Mouse (Mus musculus) midbrain, postnatal 0 days (tissue): ENCODE measurements around the gene Btbd2. TPM values are rescaled to one million over a fixed set of nuclear protein-coding genes. Genes with fewer than 3 reads are reported as not detected.

ENCODE experiments used
- ATAC-seq: fragments of 200-750 bp; cut with Nextera tagmentation; 2 replicates; pipeline ENCODE4 v1.8.0; 2017; ENCODE audit warnings: moderate number of reproducible peaks, mild to moderate bottlenecking, moderate TSS enrichment, moderate library complexity; ENCODE audit not compliant: low FRiP score
- DNase-seq: peaks from one replicate; pipeline ENCODE4 v3.0.0-alpha.2; 2015; ENCODE audit warnings: low spot score
- H3K27ac ChIP-seq: fragments of 300-500 bp; sonication (generic); 2 replicates; pipeline ENCODE4 v1.5.1; 2014; ENCODE audit warnings: low read depth, mild to moderate bottlenecking, low read length, mixed read lengths
- H3K27me3 ChIP-seq: fragments of 300-500 bp; sonication (generic); 2 replicates; pipeline ENCODE4 v1.6.1; 2014; ENCODE audit warnings: low read length, control low read depth, mixed read lengths; ENCODE audit not compliant: insufficient read depth
- H3K36me3 ChIP-seq: fragments of 300-500 bp; sonication (generic); 2 replicates; pipeline ENCODE4 v1.6.1; 2014; ENCODE audit warnings: low read length, control low read depth, mixed read lengths; ENCODE audit not compliant: insufficient read depth
- H3K4me1 ChIP-seq: fragments of 300-500 bp; sonication (generic); 2 replicates; pipeline ENCODE4 v1.6.1; 2014; ENCODE audit warnings: mild to moderate bottlenecking, control low read depth, antibody characterized with exemption, low read length, mixed read lengths; ENCODE audit not compliant: insufficient read depth
- H3K4me2 ChIP-seq: fragments of 300-500 bp; sonication (generic); 2 replicates; pipeline ENCODE4 v1.6.1; 2014; ENCODE audit warnings: low read depth, mild to moderate bottlenecking, low read length, mixed read lengths; ENCODE audit not compliant: poor library complexity, severe bottlenecking
- H3K4me3 ChIP-seq: fragments of 300-500 bp; sonication (generic); 2 replicates; pipeline ENCODE4 v1.5.1; 2014; ENCODE audit warnings: low read depth, mild to moderate bottlenecking, low read length, moderate library complexity
- H3K9ac ChIP-seq: fragments of 300-500 bp; sonication (generic); replicated peaks from 2 replicates; pipeline ENCODE4 v1.6.1; 2014; ENCODE audit warnings: mild to moderate bottlenecking, low read length, moderate library complexity, mixed read lengths; ENCODE audit not compliant: poor library complexity, severe bottlenecking
- H3K9me3 ChIP-seq: fragments of 300-500 bp; sonication (generic); 2 replicates; pipeline ENCODE4 v1.6.1; 2016; ENCODE audit warnings: low read length, control low read depth
- CTCF ChIP-seq: IDR thresholded peaks from 2 replicates; pipeline ENCODE4 v1.5.1; 2016; ENCODE audit warnings: antibody characterized with exemption, mild to moderate bottlenecking
- WGBS: fragments of 180-500 bp; shearing (Covaris S2); extraction: QIAGEN DNeasy Blood & Tissue Kit; methylation state at CpG from one replicate; pipeline ENCODE4 v1.1.7; 2014; 5-methylcytosine and 5-hydroxymethylcytosine counted together
- polyA plus RNA-seq: library from polyadenylated mRNA; unstranded; fragments of >200 nt; fragmentation: Nextera tagmentation; extraction: Ambion mirVana; gene quantifications from 2 replicates; pipeline ENCODE4 v1.2.1, GENCODE M21; 2015
- total RNA-seq: library from RNA; depleted of rRNA; stranded (reverse); fragments of >200 nt; gene quantifications from 2 replicates; pipeline ENCODE4 v1.2.3, GENCODE M21; 2014

The Btbd2 gene
- total and polyA plus RNA-seq, 2 experiments from 2014 or later, result 71.6 to 215 TPM

DNA sequence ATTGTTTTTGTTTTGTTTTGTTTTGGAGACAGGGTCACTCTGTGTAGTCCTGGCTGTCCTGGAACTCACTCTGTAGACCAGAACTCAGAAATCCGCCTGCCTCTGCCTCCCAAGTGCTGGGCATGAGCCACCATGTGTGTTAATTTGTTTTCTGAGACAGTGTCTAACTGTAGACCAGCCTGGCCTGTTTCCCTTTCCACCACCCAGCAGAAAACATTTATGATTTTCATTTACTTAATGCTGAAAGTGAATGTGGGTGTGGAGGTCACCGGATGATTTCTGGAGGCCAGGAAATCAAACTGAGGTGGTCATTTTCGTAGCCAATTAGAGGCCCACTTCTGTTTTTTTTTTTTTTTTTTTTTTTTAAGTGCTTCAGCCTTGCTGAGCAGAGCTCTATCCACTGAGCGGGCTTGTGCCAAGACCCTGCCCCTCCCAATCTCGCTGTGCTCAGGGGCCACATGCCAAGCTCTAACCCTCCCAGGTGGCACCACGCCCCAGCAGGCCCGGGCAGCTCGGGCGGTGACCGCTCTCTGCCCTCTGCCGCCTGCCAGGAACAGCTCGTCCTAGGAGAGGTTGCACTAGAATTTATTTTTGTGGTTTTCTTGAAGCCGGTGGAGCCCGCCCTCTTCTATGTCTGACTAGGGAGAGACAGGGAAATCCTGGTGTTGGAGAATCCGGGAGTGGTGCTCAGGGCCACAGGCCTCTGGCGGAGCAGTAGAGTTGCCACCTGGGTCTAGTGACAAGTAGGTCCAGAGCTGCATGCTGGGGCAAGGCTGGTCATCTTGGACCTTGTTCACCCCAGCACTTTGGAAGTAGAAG is 7.5 kb upstream of the Btbd2 start:
- DNase-seq (no peak), ATAC-seq (no peak)
- 49% methylated on average over 16 of the region's 16 CpGs for WGBS
- peaks cover 35% of the 10 kb centered on the region for H3K36me3 ChIP-seq
- TF ChIP-seq CTCF, result no peak
- no peaks in the 10 kb centered on the region for H3K27me3 ChIP-seq
- H3K4me2 ChIP-seq, result no peak overlapping the region
- H3K27ac ChIP-seq, result 0 out of 2 replicates have a peak overlapping the region, but pooled peaks have one; percentile 34
- H3K4me3 ChIP-seq, result no peak overlapping the region
- H3K9ac ChIP-seq, result no peak overlapping the region
- no peaks in the 10 kb centered on the region for H3K9me3 ChIP-seq
- H3K4me1 ChIP-seq, result no peaks in the 10 kb centered on the region

DNA sequence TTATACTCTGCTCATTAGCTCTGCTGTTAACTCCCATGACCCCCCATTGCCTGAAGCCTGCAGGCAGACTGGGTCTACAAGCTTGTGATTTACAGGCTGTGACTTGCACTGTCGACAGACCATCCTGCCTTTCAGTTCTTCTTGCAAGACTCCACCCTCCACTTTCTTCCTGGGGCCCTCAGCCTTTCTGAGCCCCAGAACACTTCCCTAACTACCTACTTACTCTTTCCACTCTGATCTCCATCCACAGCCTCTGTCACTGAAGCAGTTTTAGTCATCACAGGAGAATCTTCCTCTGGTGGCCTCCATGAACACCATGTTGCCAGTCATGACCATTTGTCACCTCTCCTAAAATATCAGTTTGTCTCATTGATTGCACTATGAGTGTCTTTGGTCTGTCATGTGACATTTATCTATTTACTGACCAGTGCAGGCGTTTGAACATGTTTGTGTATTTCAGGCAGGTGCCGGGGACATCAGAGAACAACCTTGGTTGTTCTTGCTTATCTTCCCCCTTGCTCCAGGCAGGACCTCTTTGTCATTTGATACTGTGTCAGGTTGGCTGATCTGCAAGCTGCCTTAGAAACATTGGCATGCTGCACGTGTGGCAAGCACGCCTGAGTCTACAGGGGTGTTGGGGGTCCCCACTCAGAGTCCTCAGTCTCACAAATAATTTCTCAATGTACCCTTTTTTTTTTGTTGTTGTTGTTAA is 6.8 kb upstream of the Btbd2 start:
- DNase-seq (no peak), ATAC-seq (no peak)
- no peak for TF ChIP-seq CTCF
- no peak overlapping the region for H3K27ac ChIP-seq
- peaks cover 28% of the 10 kb centered on the region for H3K36me3 ChIP-seq
- WGBS, result 63% methylated on average over 5 of the region's 5 CpGs
- H3K4me1 ChIP-seq, result no peaks in the 10 kb centered on the region
- no peaks in the 10 kb centered on the region for H3K27me3 ChIP-seq
- no peak overlapping the region for H3K4me2 ChIP-seq
- no peak overlapping the region for H3K9ac ChIP-seq
- H3K4me3 ChIP-seq, result no peak overlapping the region
- no peaks in the 10 kb centered on the region for H3K9me3 ChIP-seq

DNA sequence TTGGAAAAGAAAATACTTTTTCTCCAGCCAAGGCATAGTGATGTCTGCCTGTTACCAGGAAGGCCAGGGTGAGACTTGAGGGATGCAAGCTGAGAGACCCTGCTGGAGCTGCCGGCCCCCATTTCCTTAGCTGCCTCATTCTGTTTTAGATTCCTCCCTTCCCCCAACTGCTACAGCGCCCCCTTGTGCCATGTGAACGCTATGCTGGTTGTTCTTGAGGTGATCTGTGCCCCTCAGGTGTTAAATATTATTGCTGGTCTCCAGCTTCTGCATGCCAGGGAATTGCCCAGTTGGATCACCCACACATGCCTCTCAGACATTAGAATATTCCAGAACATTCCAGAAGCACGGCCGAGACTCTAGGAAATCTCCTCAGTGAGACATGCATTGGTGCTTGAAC is 4.3 kb upstream of the Btbd2 start:
- no peak for ATAC-seq
- no peak for DNase-seq
- H3K27me3 ChIP-seq, result no peaks in the 10 kb centered on the region
- H3K4me2 ChIP-seq, result no peak overlapping the region
- peak; percentile 71 for TF ChIP-seq CTCF
- H3K9ac ChIP-seq, result no peak overlapping the region
- no peaks in the 10 kb centered on the region for H3K9me3 ChIP-seq
- no peak overlapping the region for H3K4me3 ChIP-seq
- WGBS, result 39% methylated on average over 5 of the region's 5 CpGs
- H3K36me3 ChIP-seq, result peaks cover 4% of the 10 kb centered on the region
- H3K27ac ChIP-seq, result no peak overlapping the region
- H3K4me1 ChIP-seq, result no peaks in the 10 kb centered on the region

DNA sequence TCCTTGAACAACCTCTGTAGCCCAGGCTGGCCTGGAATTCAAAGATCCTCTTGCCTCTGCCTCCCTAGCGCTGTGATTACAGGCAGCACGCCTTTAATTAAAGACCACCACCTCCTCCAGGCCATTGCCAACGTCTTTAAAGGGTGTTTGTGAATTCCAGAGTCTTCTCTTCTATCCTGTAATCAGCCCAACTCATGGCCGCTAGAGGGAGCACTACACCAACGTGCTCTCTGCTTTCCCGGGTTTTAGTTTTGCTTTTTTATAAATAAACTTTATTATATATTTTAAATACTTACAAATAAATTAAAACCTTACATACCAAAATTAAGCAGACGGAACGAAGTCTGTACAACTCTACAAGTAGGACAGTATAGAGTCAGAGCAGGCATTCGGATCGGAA is 2.3 kb upstream of the Btbd2 start:
- DNase-seq, result peak; percentile 81
- H3K9ac ChIP-seq, result no peak overlapping the region
- 11% methylated on average over 10 of the region's 10 CpGs for WGBS
- TF ChIP-seq CTCF, result peak; percentile 81
- no peaks in the 10 kb centered on the region for H3K36me3 ChIP-seq
- H3K27ac ChIP-seq, result no peak overlapping the region
- no peak overlapping the region for H3K4me3 ChIP-seq
- no peak overlapping the region for H3K4me2 ChIP-seq
- H3K27me3 ChIP-seq, result no peaks in the 10 kb centered on the region
- ATAC-seq, result no peak
- H3K9me3 ChIP-seq, result no peaks in the 10 kb centered on the region
- H3K4me1 ChIP-seq, result peaks cover 14% of the 10 kb centered on the region

DNA sequence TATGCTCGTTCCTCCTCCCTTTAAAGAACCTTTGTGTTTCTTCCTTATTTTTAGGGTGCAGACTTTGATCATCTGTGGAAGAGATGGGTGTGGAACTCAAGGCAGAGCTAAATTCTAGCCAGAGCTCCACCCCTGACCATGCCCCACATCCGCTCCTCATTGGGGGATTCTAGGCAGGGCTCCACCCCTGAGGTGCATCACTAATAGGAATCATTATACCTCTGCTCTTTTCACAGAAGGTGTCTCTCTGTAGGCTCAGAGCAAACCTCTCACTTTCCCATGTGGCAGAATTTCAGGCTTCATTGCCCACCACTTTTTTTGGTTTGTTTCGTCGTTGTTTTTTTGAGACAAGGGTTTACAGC is 2.0 kb upstream of the Btbd2 start:
- Histone ChIP-seq H3K9ac (no peak overlapping the region), H3K27ac (no peak overlapping the region), H3K36me3 (no peaks in the 10 kb centered on the region), H3K9me3 (no peaks in the 10 kb centered on the region), H3K27me3 (no peaks in the 10 kb centered on the region), H3K4me3 (no peak overlapping the region), H3K4me2 (no peak overlapping the region), H3K4me1 (peaks cover 14% of the 10 kb centered on the region)
- DNase-seq (no peak), ATAC-seq (no peak)
- TF ChIP-seq CTCF, result no peak
- 60% methylated on average over 4 of the region's 4 CpGs for WGBS

DNA sequence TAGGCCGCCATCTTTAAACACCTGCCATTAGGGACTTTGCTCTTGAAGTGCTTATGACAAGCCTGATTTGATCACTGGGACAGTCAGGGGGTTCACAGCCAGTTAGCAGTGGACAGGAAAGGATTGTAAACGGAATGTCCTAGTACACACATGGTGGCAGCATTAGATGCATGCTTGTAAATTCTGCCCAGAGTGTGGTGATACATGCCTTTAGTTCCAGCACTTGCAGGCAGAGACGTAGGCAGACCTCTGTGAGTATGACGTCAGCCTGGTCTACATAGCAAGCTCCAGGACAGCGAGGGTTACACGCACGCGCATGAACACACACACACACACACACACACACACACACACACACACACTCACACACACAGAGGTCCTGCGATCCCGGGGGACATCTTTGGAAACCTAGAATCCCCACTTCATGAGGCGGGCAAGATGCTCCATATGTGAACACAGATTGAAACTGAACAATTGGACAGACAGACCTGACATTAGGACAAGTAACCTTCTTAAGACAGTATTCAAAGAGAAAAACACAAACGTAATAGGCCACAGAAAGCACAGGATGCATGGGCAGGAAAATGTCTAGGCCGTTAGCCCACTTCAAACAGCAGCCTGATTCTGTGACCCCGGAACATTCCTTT is 1.4 kb upstream of the Btbd2 start:
- Histone ChIP-seq H3K9ac (no peak overlapping the region), H3K4me3 (no peak overlapping the region), H3K4me2 (no peak overlapping the region), H3K4me1 (peaks cover 14% of the 10 kb centered on the region), H3K9me3 (no peaks in the 10 kb centered on the region), H3K36me3 (no peaks in the 10 kb centered on the region), H3K27ac (no peak overlapping the region), H3K27me3 (no peaks in the 10 kb centered on the region)
- WGBS, result 84% methylated on average over 14 of the region's 14 CpGs
- ATAC-seq (no peak), DNase-seq (no peak)
- no peak for TF ChIP-seq CTCF
